Mouse (Mus musculus) small intestine, adult 2 months (tissue): ENCODE data around the gene Mast4.

Source experiments
- CTCF ChIP-seq: fragments of 200-500 bp; IDR thresholded peaks from 2 replicates; pipeline ENCODE4 v1.5.1; 2012; ENCODE audit warnings: low read depth, mild to moderate bottlenecking, control low read depth, inconsistent platforms, low read length, moderate library complexity, mixed read lengths; ENCODE audit not compliant: insufficient replicate concordance, insufficient read length; ENCODE audit errors: extremely low read depth
- POLR2A ChIP-seq: fragments of 200-500 bp; IDR thresholded peaks from 2 replicates; pipeline ENCODE4 v1.6.1; 2012; ENCODE audit warnings: low read depth, mild to moderate bottlenecking, control low read depth, inconsistent platforms, low read length, moderate library complexity

DNA sequence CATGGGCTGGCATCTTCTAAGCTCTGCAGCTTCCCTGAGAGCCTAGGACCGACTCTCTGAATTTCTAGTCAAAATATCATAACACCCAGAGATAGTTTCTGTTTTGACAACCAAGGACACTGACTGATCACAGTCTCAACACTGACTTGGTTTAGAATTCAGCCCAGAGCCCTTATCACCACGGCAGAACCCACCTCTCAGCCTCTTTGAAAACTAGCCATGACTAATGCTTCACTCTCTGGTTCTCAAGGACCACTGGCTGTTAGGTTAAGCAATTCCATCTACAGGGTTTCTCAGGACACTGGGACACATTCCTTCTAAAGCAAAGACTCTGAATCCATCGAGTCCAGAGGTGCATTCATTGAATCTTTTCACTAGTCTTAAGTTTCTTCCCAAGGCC is 79.4 kb downstream of the Mast4 start:
- TF ChIP-seq POLR2A (no peak), CTCF (no peak)
